Mouse (Mus musculus) thymus, adult 2 months (tissue): ENCODE results near the gene Shq1.

ENCODE experiments used
- CTCF ChIP-seq: fragments of 200-500 bp; IDR thresholded peaks from 2 replicates; pipeline ENCODE4 v1.5.1; 2012; ENCODE audit warnings: mild to moderate bottlenecking, control low read depth, low read length, moderate library complexity, borderline replicate concordance; ENCODE audit not compliant: control insufficient read depth, poor library complexity, insufficient read depth; ENCODE audit errors: extremely low read depth
- POLR2A ChIP-seq: fragments of 200-500 bp; IDR thresholded peaks from 2 replicates; pipeline ENCODE4 v1.6.1; 2012; ENCODE audit warnings: mild to moderate bottlenecking, low read length, control low read depth, moderate library complexity; ENCODE audit not compliant: control insufficient read depth, poor library complexity, insufficient read depth; ENCODE audit errors: extremely low read depth

GRCm38 (mm10) chr6:100706861-100707260 is 35.9 kb upstream of the Shq1 start:
- no peak for TF ChIP-seq CTCF
- no peak for TF ChIP-seq POLR2A
